Mouse (Mus musculus) lung, embryonic 15.5 days (tissue): ENCODE measurements around the gene Gm3187. TPM values are rescaled to one million over a fixed set of nuclear protein-coding genes. Genes with fewer than 3 reads are reported as not detected.
"Not testable (repeated sequence)": the region's sequence is repeated elsewhere in the genome, so short reads cannot be mapped to it uniquely, and the experiment has no call there.

Source experiments
- ATAC-seq: fragments of 200-750 bp; cut with Nextera tagmentation; 2 replicates; pipeline ENCODE4 v1.8.0; 2017; ENCODE audit warnings: moderate number of reproducible peaks, borderline replicate concordance; ENCODE audit not compliant: low FRiP score, low TSS enrichment; ENCODE audit errors: extremely low read depth
- H3K27ac ChIP-seq: fragments of 300-500 bp; sonication (generic); 2 replicates; pipeline ENCODE4 v1.5.1; 2015; ENCODE audit warnings: moderate library complexity, mild to moderate bottlenecking, inconsistent platforms
- H3K27me3 ChIP-seq: fragments of 300-500 bp; sonication (generic); 2 replicates; pipeline ENCODE4 v1.6.1; 2015; ENCODE audit warnings: inconsistent platforms
- H3K36me3 ChIP-seq: fragments of 300-500 bp; sonication (generic); 2 replicates; pipeline ENCODE4 v1.6.1; 2015; ENCODE audit warnings: inconsistent platforms
- H3K4me1 ChIP-seq: fragments of 300-500 bp; sonication (generic); 2 replicates; pipeline ENCODE4 v1.6.1; 2015; ENCODE audit warnings: inconsistent platforms
- H3K4me2 ChIP-seq: fragments of 300-500 bp; sonication (generic); 2 replicates; pipeline ENCODE4 v1.6.1; 2015; ENCODE audit warnings: inconsistent platforms, mild to moderate bottlenecking, moderate library complexity
- H3K4me3 ChIP-seq: fragments of 300-500 bp; sonication (generic); 2 replicates; pipeline ENCODE4 v1.5.1; 2015; ENCODE audit warnings: mild to moderate bottlenecking, inconsistent platforms
- H3K9ac ChIP-seq: fragments of 300-500 bp; sonication (generic); 2 replicates; pipeline ENCODE4 v1.6.1; 2015; ENCODE audit warnings: inconsistent platforms
- H3K9me3 ChIP-seq: fragments of 300-500 bp; sonication (generic); 2 replicates; pipeline ENCODE4 v1.6.1; 2016; ENCODE audit warnings: inconsistent platforms
- WGBS: fragments of 180-500 bp; shearing (Covaris S2); methylation state at CpG from one replicate; pipeline ENCODE4 v1.1.7; 2015; 5-methylcytosine and 5-hydroxymethylcytosine counted together
- polyA plus RNA-seq: library from polyadenylated mRNA; unstranded; fragments of >200 nt; fragmentation: Nextera tagmentation; extraction: Ambion mirVana; gene quantifications from 2 replicates; pipeline ENCODE4 v1.2.1, GENCODE M21; 2015

Gm3187 gene
- polyA plus RNA-seq = not detected in 2 replicates

GRCm38 (mm10) chr14:5483907-5484306 lies at the start of gene Gm3187:
TSS of gene Gm3187 (plus strand) at chr14:5484207.
- not testable (repeated sequence) for ATAC-seq, H3K27me3 ChIP-seq, H3K4me1 ChIP-seq, H3K4me2 ChIP-seq, H3K9ac ChIP-seq, H3K36me3 ChIP-seq, H3K9me3 ChIP-seq, H3K27ac ChIP-seq, H3K4me3 ChIP-seq
- WGBS = 80% methylated on average over 5 of the region's 5 CpGs

GRCm38 (mm10) chr14:5455367-5455766 lies 28.6 kb upstream of the Gm3187 start, which contains the start of gene Gm3194:
TSS of gene Gm3194 (minus strand) at chr14:5455467.
- H3K4me2 ChIP-seq, H3K9me3 ChIP-seq, H3K4me3 ChIP-seq, H3K27me3 ChIP-seq, H3K9ac ChIP-seq, H3K4me1 ChIP-seq, H3K36me3 ChIP-seq, ATAC-seq, H3K27ac ChIP-seq: not testable (repeated sequence)
- no CpG with 5 or more reads among the region's 3 CpGs for WGBS

GRCm38 (mm10) chr14:5460469-5460868 lies 23.5 kb upstream of the Gm3187 start:
- H3K27me3 ChIP-seq = not testable (repeated sequence)
- no CpG with 5 or more reads among the region's 19 CpGs for WGBS

GRCm38 (mm10) chr14:5477730-5478129 lies 6.3 kb upstream of the Gm3187 start, which contains the start of gene Gm8246:
TSS of gene Gm8246 (minus strand) at chr14:5477830.
- H3K9ac ChIP-seq, H3K4me3 ChIP-seq, H3K4me2 ChIP-seq, H3K27me3 ChIP-seq, H3K9me3 ChIP-seq, H3K27ac ChIP-seq, H3K36me3 ChIP-seq, ATAC-seq, H3K4me1 ChIP-seq: not testable (repeated sequence)
- WGBS = no CpG with 5 or more reads among the region's 3 CpGs

More at GRCm38 (mm10) chr14:5460469-5460868, 23.5 kb upstream of the Gm3187 start:
- H3K4me2 ChIP-seq, H3K4me3 ChIP-seq, H3K27ac ChIP-seq, ATAC-seq, H3K4me1 ChIP-seq, H3K9me3 ChIP-seq, H3K9ac ChIP-seq, H3K36me3 ChIP-seq: not testable (repeated sequence)

- H3K27ac ChIP-seq, H3K4me2 ChIP-seq, H3K9ac ChIP-seq, H3K9me3 ChIP-seq, H3K4me1 ChIP-seq, H3K27me3 ChIP-seq, ATAC-seq, H3K36me3 ChIP-seq, H3K4me3 ChIP-seq: not testable (repeated sequence)
- WGBS = no CpG with 5 or more reads among the region's 35 CpGs
Observed at GRCm38 (mm10) chr14:5501374-5501773, 17.4 kb downstream of the Gm3187 start, which contains the start of gene Gm3488. TSS of gene Gm3488 (plus strand) at chr14:5501674.

GRCm38 (mm10) chr14:5538196-5538595 lies 54.2 kb downstream of the Gm3187 start, which contains the start of gene Gm3532:
TSS of gene Gm3532 (plus strand) at chr14:5538496.
- not testable (repeated sequence) for H3K36me3 ChIP-seq, H3K4me3 ChIP-seq, H3K27ac ChIP-seq, H3K27me3 ChIP-seq, H3K9me3 ChIP-seq, H3K4me2 ChIP-seq, H3K4me1 ChIP-seq, H3K9ac ChIP-seq, ATAC-seq
- WGBS = no CpG with 5 or more reads among the region's 2 CpGs

Other genes starting within 250 kb of the Gm3187 start
- not detected in 2 replicates for gene Gm3526, start 223.6 kb upstream of the Gm3187 start, polyA plus RNA-seq
- not detected in 2 replicates for gene Gm3542, start 149.3 kb upstream of the Gm3187 start, polyA plus RNA-seq
- 0.71 TPM in 1 of 2 replicates, not detected in the other for gene Gm3500, start 95.2 kb upstream of the Gm3187 start, polyA plus RNA-seq
- gene Gm3194, start 28.7 kb upstream of the Gm3187 start, polyA plus RNA-seq = 0.39 and 0.50 TPM in 2 replicates
- not detected in 2 replicates for gene Gm8246, start 6.4 kb upstream of the Gm3187 start, polyA plus RNA-seq
- 1.2 and 1.5 TPM in 2 replicates for gene Gm3488, start 17.5 kb downstream of the Gm3187 start, polyA plus RNA-seq
- gene Gm3532, start 54.3 kb downstream of the Gm3187 start, polyA plus RNA-seq = 0.23 TPM in 1 of 2 replicates, not detected in the other
- gene Gm8265, start 148.8 kb downstream of the Gm3187 start, polyA plus RNA-seq = not detected in 2 replicates
- gene Gm9603, start 203.2 kb downstream of the Gm3187 start, polyA plus RNA-seq = not detected in 2 replicates